18 mouse cellular contexts compared by ENCODE assay signal in the genomic region with DNA sequence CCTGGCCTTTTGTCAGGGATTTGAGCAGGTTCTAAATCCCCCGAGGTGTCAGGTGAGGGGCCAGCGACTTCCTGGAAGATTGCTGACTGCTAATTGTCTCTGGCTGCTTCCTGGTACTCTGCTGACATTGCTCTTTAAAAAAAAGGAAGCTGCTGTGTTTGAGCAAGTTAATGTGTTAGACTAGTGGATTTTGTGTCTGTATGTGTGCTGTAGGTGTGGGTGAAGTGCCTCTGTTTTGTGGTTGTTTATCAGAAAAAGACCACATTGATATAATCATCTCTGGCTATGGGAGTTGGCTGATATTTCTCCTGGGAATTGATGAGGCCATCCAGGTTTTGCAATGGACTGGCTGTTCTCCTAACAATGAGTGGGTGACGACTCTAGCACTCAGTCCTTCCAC. TPM values are rescaled to one million over a fixed set of nuclear protein-coding genes. Genes with fewer than 3 reads are reported as not detected.
DNase-seq lines count a peak whose midpoint lies in the region; ATAC-seq and TF ChIP-seq lines count a peak whose summit lies in the region.
"Had no signal": no experiment of that assay in that cellular context is flagged by ENCODE, and none has a peak within 500 bp of the region (broad histone marks: within the 10 kb centered on the region; RNA-seq: fewer than 3 reads in every experiment).

No protein-coding gene starts in this region.

- no peak for ATAC-seq in megakaryocyte progenitor cell, adult 5-6 weeks (replicated peaks; ENCODE audit: poor library complexity)
- ATAC-seq: forebrain, embryonic 16.5 days; midbrain, embryonic 15.5 days had no signal

- TF ChIP-seq CTCF in gastrocnemius, adult 2 months (IDR thresholded peaks at IDR 0.05): no peak
- TF ChIP-seq CTCF in bone marrow macrophage, adult 2 months (IDR thresholded peaks at IDR 0.05; ENCODE audit: low read depth, low read length): no peak

- H3K27ac ChIP-seq in gastrocnemius, adult 2 months: peak overlapping the region; percentile 79
- H3K27ac ChIP-seq in bone marrow macrophage, adult 2 months (ENCODE audit: insufficient read depth, low read depth, low read length): peak overlapping the region; percentile 98
- H3K27ac ChIP-seq: embryonic facial prominence, embryonic 13.5 days; heart, embryonic 13.5 days; midbrain, embryonic 15.5 days had no signal

- H3K4me1 ChIP-seq in bone marrow macrophage, adult 2 months (ENCODE audit: control insufficient read depth, insufficient read depth, low read length): peaks cover 36% of the 10 kb centered on the region
- H3K4me1 ChIP-seq: embryonic facial prominence, embryonic 13.5 days had no signal

- peak overlapping the region; percentile 56 for H3K4me3 ChIP-seq in gastrocnemius, adult 2 months
- peak overlapping the region; percentile 41 for H3K4me3 ChIP-seq in bone marrow macrophage, adult 2 months (ENCODE audit: insufficient read depth, low read length)
- H3K4me3 ChIP-seq: embryonic facial prominence, embryonic 13.5 days; heart, embryonic 13.5 days; midbrain, embryonic 15.5 days had no signal

- intact Hi-C loops in gastrocnemius, adult 2 months (cut with DNase I): no loop called here
- intact Hi-C loops in left cerebral cortex, postnatal 4 days (cut with DNase I): no loop called here

- no peak for TF ChIP-seq POLR2A in bone marrow macrophage, adult 2 months (IDR thresholded peaks at IDR 0.05; ENCODE audit: borderline replicate concordance, low read depth, low read length)

- peak; percentile 35 for DNase-seq in gastrocnemius, adult 2 months
- DNase-seq in gastrocnemius, postnatal 10 days: no peak
- peak; percentile 62 for DNase-seq in layer of hippocampus, adult 9-11 months
- no peak for DNase-seq in layer of hippocampus, postnatal 25 days (ENCODE audit: extremely low spot score in 1 of 2, low spot score in 1 of 2)
- peak; percentile 18 for DNase-seq in 3T3-L1 (ENCODE audit: low read depth, low spot score)
- no peak for DNase-seq in left cerebral cortex, postnatal 4 days
- DNase-seq: adrenal gland, postnatal 36 days; cerebellum, adult 9-10 months; kidney, postnatal 14 days had no signal

RNA-seq across cellular contexts. Expression of a gene that starts 2.5 kb away (rescaled TPM):
- total RNA-seq in gastrocnemius, adult 2 months (2021): 1 to 10 TPM; 4.0 TPM
- total RNA-seq in gastrocnemius, postnatal 10 days (2021): 1 to 10 TPM; 3.3 to 4.6 TPM
- total RNA-seq in layer of hippocampus, postnatal 25 days (2021): 1 to 10 TPM; 3.4 to 4.7 TPM
- polyA plus RNA-seq in bone marrow macrophage, adult 2 months (2012; ENCODE audit: insufficient read depth, insufficient read length, missing spikeins): 31.9 and 39.4 TPM in 2 replicates
- 1.8 and 2.0 TPM in 2 replicates for total RNA-seq in megakaryocyte progenitor cell, adult 5-6 weeks (2015)
- total RNA-seq in megakaryocyte progenitor cell, adult 5-6 weeks (2017): 1.3 and 1.4 TPM in 2 replicates
- total RNA-seq in left cerebral cortex, postnatal 4 days (2021): 1 to 10 TPM; 2.1 TPM

RNA-seq across cellular contexts. Expression of a gene that starts 2.6 kb away (rescaled TPM):
- 10 to 100 TPM; 34.6 to 40.1 TPM for total RNA-seq in gastrocnemius, adult 2 months (2021)
- total RNA-seq in gastrocnemius, postnatal 10 days (2021): 10 to 100 TPM; 46.6 to 51.4 TPM
- total RNA-seq in layer of hippocampus, postnatal 25 days (2021): 10 to 100 TPM; 17.0 to 19.4 TPM
- 164 and 169 TPM in 2 replicates for polyA plus RNA-seq in bone marrow macrophage, adult 2 months (2012; ENCODE audit: insufficient read depth, insufficient read length, missing spikeins)
- 4.8 and 7.1 TPM in 2 replicates for total RNA-seq in megakaryocyte progenitor cell, adult 5-6 weeks (2015)
- total RNA-seq in megakaryocyte progenitor cell, adult 5-6 weeks (2017): 1.7 and 2.4 TPM in 2 replicates
- total RNA-seq in left cerebral cortex, postnatal 4 days (2021): 10 to 100 TPM; 10.3 to 11.0 TPM

RNA-seq across cellular contexts. Expression of a gene that starts 19.3 kb away (rescaled TPM):
- not detected for total RNA-seq in gastrocnemius, adult 2 months (2021)
- not detected for total RNA-seq in gastrocnemius, postnatal 10 days (2021)
- total RNA-seq in layer of hippocampus, postnatal 25 days (2021): not detected
- polyA plus RNA-seq in bone marrow macrophage, adult 2 months (2012; ENCODE audit: insufficient read depth, insufficient read length, missing spikeins): not detected in 2 replicates
- not detected in 2 replicates for total RNA-seq in megakaryocyte progenitor cell, adult 5-6 weeks (2015)
- total RNA-seq in megakaryocyte progenitor cell, adult 5-6 weeks (2017): not detected in 2 replicates
- total RNA-seq in left cerebral cortex, postnatal 4 days (2021): not detected
- total RNA-seq: adrenal gland, postnatal 36 days; left cerebral cortex, adult 8-10 months; neutrophil, adult 5-6 weeks had no signal
- polyA plus RNA-seq: embryonic facial prominence, embryonic 13.5 days; heart, embryonic 13.5 days; liver, embryonic 16.5 days had no signal

RNA-seq across cellular contexts. Expression of a gene that starts 20.7 kb away (rescaled TPM):
- not detected for total RNA-seq in gastrocnemius, adult 2 months (2021)
- total RNA-seq in gastrocnemius, postnatal 10 days (2021): not detected
- not detected for total RNA-seq in layer of hippocampus, postnatal 25 days (2021)
- polyA plus RNA-seq in bone marrow macrophage, adult 2 months (2012; ENCODE audit: insufficient read depth, insufficient read length, missing spikeins): not detected in 2 replicates
- not detected in 2 replicates for total RNA-seq in megakaryocyte progenitor cell, adult 5-6 weeks (2015)
- total RNA-seq in megakaryocyte progenitor cell, adult 5-6 weeks (2017): not detected in 2 replicates
- not detected for total RNA-seq in left cerebral cortex, postnatal 4 days (2021)
- total RNA-seq: adrenal gland, postnatal 36 days; left cerebral cortex, adult 8-10 months; neutrophil, adult 5-6 weeks had no signal
- polyA plus RNA-seq: embryonic facial prominence, embryonic 13.5 days; forebrain, embryonic 16.5 days; heart, embryonic 13.5 days; liver, embryonic 16.5 days; midbrain, embryonic 15.5 days had no signal

RNA-seq across cellular contexts. Expression of a gene that starts 30.2 kb away (rescaled TPM):
- total RNA-seq in gastrocnemius, adult 2 months (2021): under 1 TPM in 1 of 2 experiments, not detected in 1; 0.64 TPM
- 1 to 10 TPM in 1 of 2 experiments, under 1 TPM in 1; 0.61 to 1.0 TPM for total RNA-seq in gastrocnemius, postnatal 10 days (2021)
- total RNA-seq in layer of hippocampus, postnatal 25 days (2021): under 1 TPM in 1 of 2 experiments, not detected in 1; 0.25 TPM
- polyA plus RNA-seq in bone marrow macrophage, adult 2 months (2012; ENCODE audit: insufficient read depth, insufficient read length, missing spikeins): 25.6 and 26.6 TPM in 2 replicates
- total RNA-seq in megakaryocyte progenitor cell, adult 5-6 weeks (2015): 9.2 and 14.6 TPM in 2 replicates
- total RNA-seq in megakaryocyte progenitor cell, adult 5-6 weeks (2017): 20.7 and 22.2 TPM in 2 replicates
- total RNA-seq in left cerebral cortex, postnatal 4 days (2021): under 1 TPM in 1 of 2 experiments, not detected in 1; 0.32 TPM

Comparison
In these comparisons a context has a peak if more than half of its experiments do, and no peak if none do; other contexts are left out.
1. DNase-seq: peak in gastrocnemius, adult 2 months (single experiment), layer of hippocampus, adult 9-11 months (single experiment) and 3T3-L1 (single experiment); none in gastrocnemius, postnatal 10 days (single experiment), layer of hippocampus, postnatal 25 days (0 of 2) and left cerebral cortex, postnatal 4 days (single experiment).